Mouse (Mus musculus) heart, embryonic 13.5 days (tissue): ENCODE results near the gene Pax4. TPM values are rescaled to one million over a fixed set of nuclear protein-coding genes. Genes with fewer than 3 reads are reported as not detected.
A peak's percentile ranks its signal among the peaks of the same experiment; 100 is the strongest.

Source experiments
- ATAC-seq: fragments of 200-750 bp; cut with Nextera tagmentation; 2 replicates; pipeline ENCODE4 v1.8.0; 2017; ENCODE audit warnings: moderate TSS enrichment; ENCODE audit not compliant: insufficient number of reproducible peaks, low FRiP score, low TSS enrichment; ENCODE audit errors: extremely low read depth
- H3K27ac ChIP-seq: fragments of 300-500 bp; sonication (generic); replicated peaks from 2 replicates; pipeline ENCODE4 v1.5.1; 2015; ENCODE audit warnings: moderate library complexity, mild to moderate bottlenecking, inconsistent platforms
- H3K27me3 ChIP-seq: fragments of 300-500 bp; sonication (generic); replicated peaks from 2 replicates; pipeline ENCODE4 v1.6.1; 2015; ENCODE audit warnings: mild to moderate bottlenecking, inconsistent platforms
- H3K36me3 ChIP-seq: fragments of 300-500 bp; sonication (generic); 2 replicates; pipeline ENCODE4 v1.6.1; 2015; ENCODE audit warnings: mild to moderate bottlenecking, inconsistent platforms
- H3K4me1 ChIP-seq: fragments of 300-500 bp; sonication (generic); 2 replicates; pipeline ENCODE4 v1.6.1; 2015; ENCODE audit warnings: inconsistent platforms
- H3K4me2 ChIP-seq: fragments of 300-500 bp; sonication (generic); 2 replicates; pipeline ENCODE4 v1.6.1; 2015; ENCODE audit warnings: inconsistent platforms, mild to moderate bottlenecking, moderate library complexity
- H3K4me3 ChIP-seq: fragments of 300-500 bp; sonication (generic); 2 replicates; pipeline ENCODE4 v1.5.1; 2015; ENCODE audit warnings: moderate library complexity, mild to moderate bottlenecking, inconsistent platforms
- H3K9ac ChIP-seq: fragments of 300-500 bp; sonication (generic); 2 replicates; pipeline ENCODE4 v1.6.1; 2015; ENCODE audit warnings: inconsistent platforms, mild to moderate bottlenecking, moderate library complexity
- H3K9me3 ChIP-seq: fragments of 300-500 bp; sonication (generic); 2 replicates; pipeline ENCODE4 v1.6.1; 2016; ENCODE audit warnings: inconsistent platforms
- WGBS: fragments of 180-500 bp; shearing (Covaris S2); methylation state at CpG from one replicate; pipeline ENCODE4 v1.1.7; 2015; ENCODE audit warnings: mixed read lengths; 5-methylcytosine and 5-hydroxymethylcytosine counted together
- polyA plus RNA-seq: library from polyadenylated mRNA; unstranded; fragments of >200 nt; fragmentation: Nextera tagmentation; extraction: Ambion mirVana; gene quantifications from 2 replicates; pipeline ENCODE4 v1.2.1, GENCODE M21; 2015

The Pax4 gene
- polyA plus RNA-seq, 1 experiment from 2014 or later, result not detected

DNA sequence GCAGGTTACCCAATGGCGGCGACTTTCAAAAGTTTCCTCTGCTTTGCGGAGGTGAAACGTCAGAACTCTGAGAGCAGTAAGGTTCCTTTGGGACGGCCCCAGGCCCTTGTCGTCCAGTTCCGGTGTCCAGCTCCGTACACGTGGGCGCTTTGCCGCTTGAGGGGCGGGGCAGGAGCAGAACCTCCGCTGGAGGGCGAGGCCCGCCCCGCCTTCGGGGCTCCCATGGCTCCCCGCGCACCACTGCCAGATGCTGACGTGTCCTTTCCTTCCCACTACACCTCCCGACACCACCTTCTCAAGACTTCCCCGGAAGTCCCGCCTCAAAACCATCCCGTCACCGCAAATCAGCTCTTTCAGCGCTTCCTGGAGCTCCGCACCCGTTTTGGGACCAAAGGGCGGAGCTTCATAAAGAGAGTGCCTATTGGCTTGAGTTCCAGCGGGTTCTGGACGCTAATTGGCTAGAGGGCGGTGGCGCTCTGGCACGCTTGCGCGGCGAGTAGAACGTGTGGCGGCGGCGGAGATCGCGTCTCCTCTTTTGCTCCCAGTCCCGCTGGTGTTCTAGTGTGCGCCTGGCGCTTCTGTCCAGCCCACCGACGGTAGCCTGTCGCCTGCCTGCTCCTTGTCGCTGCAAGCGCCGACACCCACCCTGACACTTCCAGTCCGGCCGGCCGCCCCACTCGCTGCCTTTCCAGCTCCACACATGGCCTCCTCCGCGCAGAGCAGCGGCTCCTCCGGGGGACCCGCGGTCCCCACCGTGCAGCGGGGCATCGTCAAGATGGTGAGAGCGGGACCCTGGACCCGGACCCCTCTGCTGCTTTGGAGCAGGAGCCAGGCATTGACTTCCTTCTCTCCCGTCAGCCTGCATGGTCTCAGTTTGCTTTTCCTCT, 31.0 kb upstream of the Pax4 start:
- Histone ChIP-seq H3K4me3 (peak overlapping the region; percentile 70), H3K27ac (peak overlapping the region; percentile 86), H3K4me2 (peak overlapping the region; percentile 89), H3K27me3 (no peaks in the 10 kb centered on the region), H3K4me1 (peaks cover 50% of the 10 kb centered on the region), H3K9me3 (no peaks in the 10 kb centered on the region), H3K36me3 (0 out of 2 replicates have a peak, but pooled peaks cover 8% of the 10 kb centered on the region), H3K9ac (peak overlapping the region; percentile 89)
- ATAC-seq, result peak; percentile 99
- under 1% methylated on average over 68 of the region's 68 CpGs for WGBS

DNA sequence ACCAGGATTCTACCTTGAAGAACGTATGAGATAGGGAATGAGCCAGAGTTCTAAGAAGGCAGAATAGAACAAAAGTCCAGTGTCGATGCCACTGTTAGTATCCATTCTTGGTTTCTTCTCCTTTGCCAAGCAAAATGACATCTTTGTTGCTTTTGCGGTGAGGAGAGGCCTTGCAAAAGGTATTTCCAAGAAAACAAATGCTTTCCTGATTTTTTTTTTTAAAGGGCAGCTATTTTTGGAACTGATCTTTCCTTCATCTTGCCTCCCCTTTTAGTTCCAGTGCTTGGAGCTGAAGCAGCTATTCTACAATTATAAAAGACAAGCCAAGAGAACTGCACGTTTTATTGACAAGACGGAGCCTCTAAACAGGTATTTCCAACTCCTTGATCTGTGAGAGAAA, 25.7 kb upstream of the Pax4 start, which contains the start of gene Snd1:
Gene Snd1, plus strand, starts transcription at position 301 of the 400 bp plus-strand sequence.
- no peaks in the 10 kb centered on the region for H3K9me3 ChIP-seq
- 67% methylated on average over 5 of the region's 5 CpGs for WGBS
- H3K36me3 ChIP-seq, result no peaks in the 10 kb centered on the region
- H3K9ac ChIP-seq, result no peak within 1 kb of the TSS
- H3K27ac ChIP-seq, result no peak within 1 kb of the TSS
- no peaks in the 10 kb centered on the region for H3K27me3 ChIP-seq
- H3K4me3 ChIP-seq, result no peak within 1 kb of the TSS
- peaks cover 7% of the 10 kb centered on the region for H3K4me1 ChIP-seq
- no peak within 1 kb of the TSS for H3K4me2 ChIP-seq
- ATAC-seq, result no peak

DNA sequence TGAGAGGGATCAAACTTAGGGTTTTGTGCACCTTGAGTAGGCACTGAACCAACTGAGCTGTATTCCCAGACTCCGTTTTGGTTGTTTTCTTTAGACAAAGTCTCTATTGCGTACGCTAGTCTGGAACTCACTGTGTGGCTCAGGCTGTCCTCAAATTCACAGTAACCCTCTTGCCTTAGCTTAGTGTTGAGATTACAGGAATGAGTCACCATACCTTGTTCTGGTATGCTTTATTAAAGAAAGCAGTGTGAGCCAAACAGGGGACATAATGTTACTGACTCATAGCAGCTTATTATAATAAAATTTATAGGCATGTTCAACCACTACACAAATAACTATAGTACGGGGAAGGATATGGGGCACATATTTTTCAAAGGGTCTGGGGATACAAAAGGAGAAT, 25.1 kb upstream of the Pax4 start:
- Histone ChIP-seq H3K27me3 (no peaks in the 10 kb centered on the region), H3K36me3 (no peaks in the 10 kb centered on the region), H3K4me3 (no peak overlapping the region), H3K9ac (no peak overlapping the region), H3K27ac (no peak overlapping the region), H3K9me3 (no peaks in the 10 kb centered on the region), H3K4me2 (no peak overlapping the region), H3K4me1 (peaks cover 5% of the 10 kb centered on the region)
- ATAC-seq, result no peak
- 71% methylated on average over 4 of the region's 4 CpGs for WGBS

DNA sequence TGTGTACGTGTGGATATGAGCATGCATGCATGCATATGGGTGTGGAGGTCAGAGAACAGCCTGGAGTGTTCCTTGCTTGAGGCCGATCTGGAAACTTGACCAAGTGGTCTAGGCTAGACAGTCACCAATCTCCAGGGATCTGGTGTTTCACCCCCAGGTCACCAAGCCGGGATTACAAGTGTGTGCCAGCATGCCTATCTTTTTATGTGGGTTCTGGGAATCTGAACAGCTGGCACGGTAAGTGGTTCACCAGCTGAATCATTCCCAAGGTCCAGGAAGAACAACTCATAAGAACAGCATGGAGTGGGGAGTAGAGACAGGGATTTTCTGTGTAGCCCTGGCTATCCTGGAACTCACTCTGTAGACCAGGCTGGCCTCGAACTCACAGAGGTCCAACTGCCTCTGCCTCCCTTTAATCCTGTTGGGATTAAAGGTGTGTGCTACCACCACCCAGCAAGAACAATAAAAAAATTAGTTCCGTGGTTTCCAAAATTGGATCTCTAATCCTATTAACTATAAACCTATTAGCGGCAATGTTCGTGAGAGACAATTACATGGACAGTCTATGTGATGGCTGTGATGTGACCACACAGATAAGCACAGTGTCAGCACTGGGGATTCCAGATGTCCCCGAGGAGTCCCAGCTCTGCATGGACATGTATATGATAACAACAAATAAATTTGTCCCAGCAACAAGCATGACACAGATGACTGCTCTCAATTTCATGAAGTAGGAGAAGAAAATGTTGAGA, 22.3 kb upstream of the Pax4 start:
- no peaks in the 10 kb centered on the region for H3K36me3 ChIP-seq
- H3K27ac ChIP-seq, result no peak overlapping the region
- no peak overlapping the region for H3K4me2 ChIP-seq
- no peak overlapping the region for H3K9ac ChIP-seq
- no peak for ATAC-seq
- H3K4me1 ChIP-seq, result no peaks in the 10 kb centered on the region
- WGBS, result 78% methylated on average over 9 of the region's 9 CpGs
- H3K9me3 ChIP-seq, result no peaks in the 10 kb centered on the region
- no peak overlapping the region for H3K4me3 ChIP-seq
- no peaks in the 10 kb centered on the region for H3K27me3 ChIP-seq

DNA sequence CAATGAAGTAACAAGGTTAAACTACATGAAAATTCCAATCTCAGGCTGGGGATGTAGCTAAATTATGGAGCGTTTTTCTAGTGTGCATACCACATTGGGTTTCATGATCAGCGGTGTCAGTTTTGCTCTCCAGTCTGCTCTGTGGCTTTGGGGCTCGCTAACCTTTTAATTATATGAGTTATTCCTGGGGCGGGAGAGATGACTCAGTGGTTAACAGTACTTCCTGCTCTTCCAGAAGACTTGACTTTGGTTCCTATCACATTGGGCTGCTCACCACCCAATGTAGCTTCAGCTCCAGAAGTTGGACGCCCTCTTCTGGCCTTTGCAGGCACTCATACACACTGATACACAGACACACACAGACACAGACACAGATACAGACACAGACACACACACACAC, 21.5 kb upstream of the Pax4 start:
- 72% methylated on average over 5 of the region's 5 CpGs for WGBS
- Histone ChIP-seq H3K4me3 (no peak overlapping the region), H3K9me3 (no peaks in the 10 kb centered on the region), H3K36me3 (no peaks in the 10 kb centered on the region), H3K27me3 (no peaks in the 10 kb centered on the region), H3K4me1 (no peaks in the 10 kb centered on the region), H3K4me2 (no peak overlapping the region), H3K27ac (no peak overlapping the region), H3K9ac (no peak overlapping the region)
- ATAC-seq, result no peak

DNA sequence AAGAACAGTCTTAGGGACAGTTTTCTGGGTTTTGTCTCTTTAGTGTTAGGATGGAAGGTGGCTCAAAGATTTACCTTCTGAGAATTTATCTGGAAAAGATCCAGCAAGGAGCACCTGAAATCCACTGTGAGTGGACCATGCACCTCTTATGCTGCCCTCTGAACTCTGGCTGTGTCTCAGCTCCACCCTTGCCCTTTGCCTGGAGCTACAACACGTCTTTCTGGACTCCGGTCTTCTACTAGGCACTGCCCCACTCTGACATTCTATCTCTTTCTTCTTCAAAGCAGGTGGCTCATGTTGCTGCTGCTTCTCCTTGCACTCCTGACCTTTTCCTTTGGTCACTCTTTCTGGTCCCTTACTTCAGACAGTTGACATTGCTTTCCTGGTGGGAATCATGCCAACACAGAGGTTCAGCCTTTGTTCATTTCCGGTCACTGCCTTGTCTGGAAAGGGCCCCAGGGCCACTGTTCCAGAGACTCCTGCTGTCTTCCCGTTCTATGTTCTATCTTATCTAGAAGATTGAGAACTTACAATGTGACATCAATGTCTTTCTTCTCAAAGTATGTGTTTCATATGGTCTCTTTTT, 21.0 kb upstream of the Pax4 start:
- no peaks in the 10 kb centered on the region for H3K9me3 ChIP-seq
- H3K27ac ChIP-seq, result no peak overlapping the region
- H3K9ac ChIP-seq, result no peak overlapping the region
- H3K27me3 ChIP-seq, result no peaks in the 10 kb centered on the region
- H3K4me3 ChIP-seq, result no peak overlapping the region
- H3K36me3 ChIP-seq, result no peaks in the 10 kb centered on the region
- WGBS, result 49% methylated on average over 4 of the region's 4 CpGs
- ATAC-seq, result no peak
- no peak overlapping the region for H3K4me2 ChIP-seq
- no peaks in the 10 kb centered on the region for H3K4me1 ChIP-seq

DNA sequence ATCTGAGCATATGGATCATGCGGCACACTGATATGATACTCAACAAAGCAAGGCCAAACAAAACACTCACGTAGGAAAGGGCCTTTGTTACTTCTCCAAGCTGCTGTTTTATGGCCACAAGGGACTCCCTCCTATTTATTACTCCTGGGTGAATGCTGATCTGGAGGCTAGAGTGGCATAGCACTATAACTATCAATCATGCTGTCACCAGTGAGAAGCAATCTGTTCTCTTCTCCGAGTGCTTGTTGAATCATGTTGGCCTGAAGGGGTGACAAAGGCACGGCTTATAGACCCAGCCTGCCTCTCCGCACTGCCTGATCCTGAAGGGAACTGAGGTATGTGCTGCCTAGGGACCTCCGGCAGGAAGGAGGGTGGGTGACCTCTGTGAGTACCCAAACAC, 15.5 kb upstream of the Pax4 start:
- H3K4me1 ChIP-seq, result no peaks in the 10 kb centered on the region
- no peak overlapping the region for H3K9ac ChIP-seq
- no peaks in the 10 kb centered on the region for H3K36me3 ChIP-seq
- H3K9me3 ChIP-seq, result no peaks in the 10 kb centered on the region
- no peak for ATAC-seq
- H3K4me3 ChIP-seq, result no peak overlapping the region
- no peak overlapping the region for H3K27ac ChIP-seq
- no peak overlapping the region for H3K4me2 ChIP-seq
- 37% methylated on average over 6 of the region's 6 CpGs for WGBS
- peaks cover 11% of the 10 kb centered on the region; the same call in 1 of the 2 replicates for H3K27me3 ChIP-seq

DNA sequence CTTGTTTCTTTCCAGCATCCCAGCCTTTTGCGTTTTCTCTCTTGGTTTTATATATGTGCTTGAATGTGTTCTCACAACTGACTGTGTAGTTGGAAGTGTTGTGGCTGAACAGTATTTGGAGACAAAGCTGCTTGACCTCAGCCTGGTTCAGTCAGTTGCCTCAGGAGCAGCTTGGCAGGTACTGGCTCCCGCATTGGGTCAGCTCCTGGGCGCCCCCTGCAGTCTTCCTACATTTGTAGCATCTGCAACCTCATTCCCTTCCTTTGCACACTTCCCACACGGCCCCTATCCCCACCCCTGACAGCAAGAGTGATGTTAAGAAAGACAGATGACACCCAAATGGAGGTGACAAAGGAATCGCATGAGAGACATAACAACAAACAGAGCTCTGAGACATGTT, 11.4 kb upstream of the Pax4 start:
- WGBS, result 3% methylated on average over 5 of the region's 5 CpGs
- Histone ChIP-seq H3K9ac (no peak overlapping the region), H3K36me3 (no peaks in the 10 kb centered on the region), H3K4me3 (no peak overlapping the region), H3K27ac (no peak overlapping the region), H3K27me3 (peaks cover 17% of the 10 kb centered on the region; the same call in 1 of the 2 replicates), H3K4me2 (no peak overlapping the region), H3K9me3 (no peaks in the 10 kb centered on the region), H3K4me1 (no peaks in the 10 kb centered on the region)
- ATAC-seq, result no peak

DNA sequence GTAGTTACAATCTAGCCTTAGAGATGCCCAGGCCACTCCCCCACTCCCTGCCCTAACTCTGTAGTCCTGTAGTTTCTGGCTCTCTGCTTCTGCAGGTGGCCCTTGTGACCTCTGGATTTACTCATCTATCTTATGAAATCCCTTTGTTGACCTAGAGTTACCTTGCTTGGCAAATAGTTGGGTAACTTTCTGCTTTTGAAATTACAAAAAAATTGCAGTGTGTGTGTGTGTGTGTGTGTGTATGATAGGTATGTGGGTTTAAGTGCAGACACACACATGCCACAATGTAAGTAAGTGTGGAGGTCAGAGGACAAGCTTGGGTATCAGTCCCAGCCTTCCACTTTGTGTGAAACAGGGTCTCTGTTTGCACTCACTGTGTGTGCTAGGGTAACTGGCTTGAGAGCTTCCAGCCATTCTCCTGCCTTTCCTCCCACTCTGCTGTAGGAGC, 10.1 kb upstream of the Pax4 start:
- Histone ChIP-seq H3K9ac (no peak overlapping the region), H3K4me1 (no peaks in the 10 kb centered on the region), H3K27ac (no peak overlapping the region), H3K9me3 (no peaks in the 10 kb centered on the region), H3K27me3 (peaks cover 23% of the 10 kb centered on the region), H3K36me3 (no peaks in the 10 kb centered on the region), H3K4me2 (no peak overlapping the region), H3K4me3 (no peak overlapping the region)
- no peak for ATAC-seq

DNA sequence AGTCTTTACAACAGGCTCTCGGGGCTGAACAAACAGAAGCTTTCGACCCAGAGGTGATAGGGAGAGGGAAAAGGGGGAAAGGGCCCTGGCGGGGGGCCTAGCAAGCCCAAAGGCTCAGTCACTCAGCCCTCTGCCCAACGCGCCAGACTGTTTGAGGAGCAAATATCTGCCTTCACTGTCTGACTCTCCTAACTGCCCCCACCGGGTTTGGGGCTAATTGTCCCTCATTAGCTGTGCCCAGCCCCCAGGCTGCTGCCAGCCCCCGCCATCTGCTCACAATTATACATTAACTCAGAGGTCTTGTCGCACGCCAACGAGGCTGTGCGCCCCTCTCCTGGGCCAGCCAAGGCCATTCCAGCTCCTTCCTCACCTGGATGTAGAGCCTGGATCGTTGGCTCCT, 1.8 kb upstream of the Pax4 start:
- 2% methylated on average over 12 of the region's 12 CpGs for WGBS
- ATAC-seq, result no peak
- no peak overlapping the region for H3K27ac ChIP-seq
- no peaks in the 10 kb centered on the region for H3K36me3 ChIP-seq
- H3K4me3 ChIP-seq, result no peak overlapping the region
- no peaks in the 10 kb centered on the region for H3K9me3 ChIP-seq
- peaks cover 78% of the 10 kb centered on the region for H3K27me3 ChIP-seq
- no peak overlapping the region for H3K9ac ChIP-seq
- H3K4me2 ChIP-seq, result no peak overlapping the region
- no peaks in the 10 kb centered on the region for H3K4me1 ChIP-seq

DNA sequence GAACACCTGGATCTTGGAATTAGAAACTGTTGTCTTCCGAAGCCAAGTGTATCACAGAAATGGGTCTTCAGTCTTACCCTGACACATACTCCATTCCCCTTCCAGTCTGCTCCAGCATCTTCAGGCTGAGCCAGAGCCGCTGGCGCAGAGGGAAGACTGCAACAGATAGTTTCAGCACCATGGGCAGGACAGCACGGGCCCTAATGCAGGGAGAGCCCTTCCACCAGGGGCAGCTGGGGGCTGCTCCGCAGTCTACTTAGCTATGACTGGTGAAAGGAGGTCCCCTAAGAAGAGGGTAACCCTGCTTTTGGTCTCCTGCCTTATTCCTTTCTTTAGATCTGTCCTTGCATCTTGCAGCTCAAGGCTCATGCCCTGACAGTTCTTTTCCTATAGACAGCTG, 1.3 kb upstream of the Pax4 start:
- Histone ChIP-seq H3K4me1 (no peaks in the 10 kb centered on the region), H3K4me2 (no peak overlapping the region), H3K4me3 (no peak overlapping the region), H3K27ac (no peak overlapping the region), H3K9ac (no peak overlapping the region), H3K36me3 (no peaks in the 10 kb centered on the region), H3K27me3 (peaks cover 78% of the 10 kb centered on the region), H3K9me3 (no peaks in the 10 kb centered on the region)
- 7% methylated on average over 5 of the region's 5 CpGs for WGBS
- ATAC-seq, result no peak
